Mouse (Mus musculus): ENCODE data around the gene Evi5l. TPM values are rescaled to one million over a fixed set of nuclear protein-coding genes. Genes with fewer than 3 reads are reported as not detected.

The Evi5l gene
- total RNA-seq, 4 experiments from 2014 or later = 19.0 to 26.0 (median 22.9) TPM

Other genes with a start within 250 kb of the Evi5l start
- gene Cd209b, start 239.7 kb upstream of the Evi5l start, total RNA-seq (2022) = 1 to 10 TPM; 1.2 to 2.2 (median 1.5) TPM
- under 1 TPM in 3 of 4 experiments, not detected in 1; 0.25 to 0.54 (median 0.41) TPM for gene Cd209c, start 211.8 kb upstream of the Evi5l start, total RNA-seq (2022)
- gene Cd209f, start 60.7 kb upstream of the Evi5l start, total RNA-seq (2022) = 1 to 10 TPM in 1 of 4 experiments, under 1 TPM in 3; 0.63 to 1.8 (median 0.68) TPM
- gene Cd209g, start 32.5 kb upstream of the Evi5l start, total RNA-seq (2022) = under 1 TPM; 0.11 to 0.86 (median 0.34) TPM
- gene Prr36, start 50.9 kb downstream of the Evi5l start, total RNA-seq (2022) = not detected
- 1 to 10 TPM in 1 of 4 experiments, under 1 TPM in 3; 0.41 to 1.3 (median 0.87) TPM for gene Lrrc8e, start 60.3 kb downstream of the Evi5l start, total RNA-seq (2022)
- gene Map2k7, start 72.2 kb downstream of the Evi5l start, total RNA-seq (2022) = 10 to 100 TPM; 69.9 to 84.0 (median 75.2) TPM
- gene Gm49320, start 72.3 kb downstream of the Evi5l start, total RNA-seq (2022) = under 1 TPM in 1 of 4 experiments, not detected in 3; 0.25 TPM
- 1 to 10 TPM; 1.7 to 5.0 (median 2.6) TPM for gene Tgfbr3l, start 81.6 kb downstream of the Evi5l start, total RNA-seq (2022)
- 10 to 100 TPM; 17.6 to 20.0 (median 19.3) TPM for gene Snapc2, start 86.5 kb downstream of the Evi5l start, total RNA-seq (2022)
- under 1 TPM; 0.37 to 0.87 (median 0.79) TPM for gene Ctxn1, start 92.7 kb downstream of the Evi5l start, total RNA-seq (2022)
- 100 to 1,000 TPM in 2 of 4 experiments, 10 to 100 TPM in 2; 94.0 to 109 (median 101) TPM for gene Timm44, start 109.3 kb downstream of the Evi5l start, total RNA-seq (2022)
- 1 to 10 TPM; 2.6 to 5.1 (median 3.4) TPM for gene Ccl25, start 158.6 kb downstream of the Evi5l start, total RNA-seq (2022)
- gene Elavl1, start 158.8 kb downstream of the Evi5l start, total RNA-seq (2022) = 10 to 100 TPM; 50.2 to 59.6 (median 53.7) TPM

Data from heart, adult 8-10 months (tissue).